Mouse (Mus musculus) ES-Bruce4 (cell line): Measurements from ENCODE around the gene Fam171a2. TPM values are rescaled to one million over a fixed set of nuclear protein-coding genes. Genes with fewer than 3 reads are reported as not detected.

ENCODE experiments used
- H3K27ac ChIP-seq: 2 replicates; pipeline ENCODE4 v1.5.1; 2012; ENCODE audit warnings: low read length, inconsistent platforms; ENCODE audit not compliant: insufficient read depth
- H3K27me3 ChIP-seq: 2 replicates; pipeline ENCODE4 v1.6.1; 2012; ENCODE audit warnings: mild to moderate bottlenecking, low read length, inconsistent platforms; ENCODE audit not compliant: control insufficient read depth, poor library complexity, insufficient read depth, severe bottlenecking
- H3K36me3 ChIP-seq: 2 replicates; pipeline ENCODE4 v1.6.1; 2012; ENCODE audit warnings: inconsistent platforms, mild to moderate bottlenecking, low read length, moderate library complexity; ENCODE audit not compliant: control insufficient read depth, poor library complexity, insufficient read depth, severe bottlenecking
- H3K4me1 ChIP-seq: one replicate; pipeline ENCODE4 v1.8.1; 2011; ENCODE audit warnings: low read length; ENCODE audit not compliant: control insufficient read depth, insufficient read depth
- H3K4me3 ChIP-seq: 2 replicates; pipeline ENCODE4 v1.5.1; 2011; ENCODE audit warnings: low read depth, mild to moderate bottlenecking, low read length
- H3K9ac ChIP-seq: 2 replicates; pipeline ENCODE4 v1.6.1; 2012; ENCODE audit warnings: low read depth, mild to moderate bottlenecking, inconsistent platforms; ENCODE audit not compliant: poor library complexity, severe bottlenecking
- H3K9me3 ChIP-seq: replicated peaks from 2 replicates; pipeline ENCODE4 v1.6.1; 2012; ENCODE audit warnings: mild to moderate bottlenecking, low read length, inconsistent platforms; ENCODE audit not compliant: control insufficient read depth, poor library complexity, insufficient read depth, severe bottlenecking
- CTCF ChIP-seq: IDR thresholded peaks from one replicate; pipeline ENCODE4 v1.8.1; 2011; ENCODE audit warnings: low read depth, low read length
- EP300 ChIP-seq: IDR thresholded peaks from 2 replicates; pipeline ENCODE4 v1.6.1; 2011; ENCODE audit warnings: low read depth, low read length; ENCODE audit not compliant: insufficient read depth
- POLR2A ChIP-seq: IDR thresholded peaks from one replicate; pipeline ENCODE4 v1.8.1; 2011; ENCODE audit warnings: low read length; ENCODE audit not compliant: insufficient read depth
- polyA plus RNA-seq: library from polyadenylated mRNA; stranded (reverse); fragments of >200 nt; gene quantifications from 2 replicates; pipeline ENCODE4 v1.2.4, GENCODE M21; 2011; ENCODE audit warnings: low read depth; ENCODE audit not compliant: missing spikeins, insufficient read depth, insufficient read length

Gene Fam171a2
- polyA plus RNA-seq, 1 experiment = 5.4 TPM

- Histone ChIP-seq H3K27ac (peak within 1 kb of the TSS; percentile 17; the same call in 1 of the 2 replicates), H3K9ac (peak within 1 kb of the TSS; percentile 87), H3K4me3 (peak within 1 kb of the TSS; percentile 82), H3K36me3 (peaks cover 4% of the 10 kb centered on the region; the same call in 1 of the 2 replicates), H3K27me3 (no peaks in the 10 kb centered on the region), H3K4me1 (no peaks in the 10 kb centered on the region), H3K9me3 (no peaks in the 10 kb centered on the region)
- TF ChIP-seq CTCF (no peak), POLR2A (peak; percentile 64), EP300 (0 out of 2 replicates have a peak, but pooled peaks have one; percentile 62)
These were observed 17.1 kb downstream of the Fam171a2 start, which contains the start of gene Grn for GRCm38 (mm10) chr11:102430121-102431017. TSS of gene Grn (plus strand) at chr11:102430315.

GRCm38 (mm10) chr11:102429551-102429950 lies 17.9 kb downstream of the Fam171a2 start:
- TF ChIP-seq EP300 = no peak
- TF ChIP-seq CTCF = no peak
- TF ChIP-seq POLR2A = no peak
- Histone ChIP-seq H3K9ac (peak overlapping the region; percentile 2; the same call in 1 of the 2 replicates), H3K4me3 (peak overlapping the region; percentile 68), H3K9me3 (no peaks in the 10 kb centered on the region), H3K4me1 (no peaks in the 10 kb centered on the region), H3K36me3 (no peaks in the 10 kb centered on the region), H3K27me3 (no peaks in the 10 kb centered on the region), H3K27ac (no peak overlapping the region)

- H3K9ac ChIP-seq = no peak overlapping the region
- H3K4me3 ChIP-seq = no peak overlapping the region
- no peak overlapping the region for H3K27ac ChIP-seq
- no peaks in the 10 kb centered on the region for H3K9me3 ChIP-seq
- TF ChIP-seq EP300 = no peak
- no peak for TF ChIP-seq CTCF
- TF ChIP-seq POLR2A = no peak
- no peaks in the 10 kb centered on the region for H3K36me3 ChIP-seq
- H3K4me1 ChIP-seq = no peaks in the 10 kb centered on the region
- no peaks in the 10 kb centered on the region for H3K27me3 ChIP-seq
These were observed 18.4 kb downstream of the Fam171a2 start for GRCm38 (mm10) chr11:102428981-102429540.

GRCm38 (mm10) chr11:102425555-102426316 lies 21.7 kb downstream of the Fam171a2 start:
- H3K4me1 ChIP-seq = no peaks in the 10 kb centered on the region
- TF ChIP-seq CTCF = no peak
- no peak for TF ChIP-seq POLR2A
- TF ChIP-seq EP300 = no peak
- H3K27me3 ChIP-seq = no peaks in the 10 kb centered on the region
- no peaks in the 10 kb centered on the region for H3K36me3 ChIP-seq
- no peak overlapping the region for H3K4me3 ChIP-seq
- no peak overlapping the region for H3K9ac ChIP-seq
- no peak overlapping the region for H3K27ac ChIP-seq
- no peaks in the 10 kb centered on the region for H3K9me3 ChIP-seq

- H3K27me3 ChIP-seq = no peaks in the 10 kb centered on the region
- no peak overlapping the region for H3K9ac ChIP-seq
- H3K9me3 ChIP-seq = no peaks in the 10 kb centered on the region
- no peak overlapping the region for H3K4me3 ChIP-seq
- no peaks in the 10 kb centered on the region for H3K4me1 ChIP-seq
- no peak for TF ChIP-seq EP300
- TF ChIP-seq CTCF = no peak
- no peak for TF ChIP-seq POLR2A
- no peaks in the 10 kb centered on the region for H3K36me3 ChIP-seq
- no peak overlapping the region for H3K27ac ChIP-seq
These were observed 22.8 kb downstream of the Fam171a2 start for GRCm38 (mm10) chr11:102424666-102425065.
